Mouse (Mus musculus) heart, embryonic 11.5 days (tissue): ENCODE results near the gene AL607142.1. TPM values are rescaled to one million over a fixed set of nuclear protein-coding genes. Genes with fewer than 3 reads are reported as not detected.

Source experiments
- ATAC-seq: fragments of 200-750 bp; cut with Nextera tagmentation; replicated peaks from 2 replicates; pipeline ENCODE4 v1.8.0; 2017; ENCODE audit warnings: moderate library complexity; ENCODE audit not compliant: insufficient number of reproducible peaks, low FRiP score, low TSS enrichment
- H3K27ac ChIP-seq: fragments of 300-500 bp; sonication (generic); 2 replicates; pipeline ENCODE4 v1.5.1; 2014; ENCODE audit warnings: mild to moderate bottlenecking, low read depth, low read length
- H3K27me3 ChIP-seq: fragments of 300-500 bp; sonication (generic); 2 replicates; pipeline ENCODE4 v1.6.1; 2014; ENCODE audit warnings: mild to moderate bottlenecking, low read length, mixed read lengths; ENCODE audit not compliant: control insufficient read depth, insufficient read depth
- H3K36me3 ChIP-seq: fragments of 300-500 bp; sonication (generic); 2 replicates; pipeline ENCODE4 v1.6.1; 2014; ENCODE audit warnings: mild to moderate bottlenecking, low read length, moderate library complexity, mixed read lengths; ENCODE audit not compliant: control insufficient read depth, insufficient read depth
- H3K4me1 ChIP-seq: fragments of 300-500 bp; sonication (generic); 2 replicates; pipeline ENCODE4 v1.6.1; 2014; ENCODE audit warnings: low read length; ENCODE audit not compliant: control insufficient read depth, insufficient read depth
- H3K4me2 ChIP-seq: fragments of 300-500 bp; sonication (generic); 2 replicates; pipeline ENCODE4 v1.6.1; 2014; ENCODE audit warnings: mild to moderate bottlenecking, moderate library complexity
- H3K4me3 ChIP-seq: fragments of 300-500 bp; sonication (generic); 2 replicates; pipeline ENCODE4 v1.5.1; 2014; ENCODE audit warnings: low read depth, low read length
- H3K9ac ChIP-seq: fragments of 300-500 bp; sonication (generic); 2 replicates; pipeline ENCODE4 v1.6.1; 2014; ENCODE audit warnings: mild to moderate bottlenecking, low read depth, low read length, moderate library complexity
- H3K9me3 ChIP-seq: fragments of 300-500 bp; sonication (generic); replicated peaks from 2 replicates; pipeline ENCODE4 v1.6.1; 2016; ENCODE audit warnings: low read length; ENCODE audit not compliant: control insufficient read depth
- WGBS: fragments of 180-500 bp; shearing (Covaris S2); extraction: QIAGEN DNeasy Blood & Tissue Kit; methylation state at CpG from one replicate; pipeline ENCODE4 v1.1.7; 2014; ENCODE audit not compliant: insufficient replicate concordance; 5-methylcytosine and 5-hydroxymethylcytosine counted together
- polyA plus RNA-seq: library from polyadenylated mRNA; unstranded; fragments of >200 nt; fragmentation: Nextera tagmentation; extraction: Ambion mirVana; gene quantifications from 2 replicates; pipeline ENCODE4 v1.2.1, GENCODE M21; 2014

The AL607142.1 gene
- polyA plus RNA-seq, 1 experiment from 2014 or later, result not detected

DNA sequence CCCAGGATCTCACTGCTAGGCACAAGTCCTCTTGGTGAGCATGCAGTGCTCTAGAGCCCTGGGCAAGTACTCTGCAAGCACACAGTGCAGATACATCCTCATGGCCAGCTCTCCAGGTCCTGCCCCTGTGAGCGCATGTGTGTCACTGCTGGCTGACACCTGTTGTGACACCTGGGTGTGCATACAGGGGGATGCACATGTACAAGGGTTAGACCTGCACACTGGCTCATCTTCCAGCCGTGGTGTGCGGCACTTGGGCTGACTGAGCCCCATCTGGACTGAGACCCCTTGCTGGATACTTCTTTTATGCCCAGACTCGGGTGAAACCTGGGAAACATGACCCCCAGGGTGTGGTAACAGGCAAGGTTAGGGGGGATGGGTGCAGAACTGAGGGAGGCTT lies 16.5 kb upstream of the AL607142.1 start:
- H3K4me3 ChIP-seq, result no peak overlapping the region
- no peak overlapping the region for H3K4me2 ChIP-seq
- H3K9me3 ChIP-seq, result no peaks in the 10 kb centered on the region
- no peaks in the 10 kb centered on the region for H3K27me3 ChIP-seq
- no peak for ATAC-seq
- no peak overlapping the region for H3K27ac ChIP-seq
- WGBS, result 76% methylated on average over 4 of the region's 4 CpGs
- no peak overlapping the region for H3K9ac ChIP-seq
- peaks cover 12% of the 10 kb centered on the region for H3K4me1 ChIP-seq
- H3K36me3 ChIP-seq, result no peaks in the 10 kb centered on the region

DNA sequence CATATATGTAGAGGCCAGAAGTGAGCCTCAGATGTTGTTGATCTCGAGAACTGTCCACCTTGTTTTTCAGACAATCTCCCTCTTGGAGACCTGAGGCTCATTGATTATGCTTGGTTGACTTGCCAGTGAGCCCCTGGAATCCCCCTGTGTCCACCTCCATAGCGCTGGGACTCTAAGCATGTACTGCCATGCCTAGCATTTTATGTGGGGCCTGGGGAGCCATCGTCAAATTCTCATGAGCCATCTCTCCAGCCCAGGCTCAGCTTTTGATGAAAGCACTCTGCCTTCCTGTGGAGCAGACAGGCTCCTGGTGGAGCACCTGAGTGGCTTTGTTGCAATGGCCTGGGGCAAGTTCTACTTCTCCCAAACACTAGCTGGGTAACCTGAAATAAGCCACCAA lies 14.9 kb upstream of the AL607142.1 start:
- Histone ChIP-seq H3K9ac (no peak overlapping the region), H3K4me1 (peaks cover 12% of the 10 kb centered on the region)
- 85% methylated on average over 3 of the region's 3 CpGs for WGBS

DNA sequence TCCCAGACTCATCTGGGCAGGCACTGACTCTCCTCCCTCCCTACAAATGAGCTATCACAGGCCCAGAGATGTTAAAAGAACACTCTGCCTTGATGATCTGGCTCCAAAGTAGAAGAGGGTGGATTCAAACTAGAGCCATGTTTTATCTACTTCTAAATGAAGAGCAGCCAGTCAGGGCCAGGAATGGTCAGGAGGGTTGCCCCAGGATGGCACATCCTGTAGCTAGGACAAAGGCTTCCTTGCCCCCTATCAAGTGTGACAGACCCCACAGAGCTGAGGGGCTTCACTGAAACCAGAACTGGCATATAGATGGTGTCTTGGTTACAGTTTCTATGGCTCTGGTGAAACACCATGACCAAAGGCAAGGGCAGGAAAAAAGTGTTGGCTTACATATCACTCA lies 12.3 kb upstream of the AL607142.1 start:
- H3K9ac ChIP-seq, result no peak overlapping the region
- no peaks in the 10 kb centered on the region for H3K9me3 ChIP-seq
- H3K4me3 ChIP-seq, result no peak overlapping the region
- no peak overlapping the region for H3K27ac ChIP-seq
- H3K4me2 ChIP-seq, result no peak overlapping the region
- no peaks in the 10 kb centered on the region for H3K36me3 ChIP-seq
- ATAC-seq, result no peak
- H3K4me1 ChIP-seq, result 0 out of 2 replicates have a peak, but pooled peaks cover 2% of the 10 kb centered on the region
- no peaks in the 10 kb centered on the region for H3K27me3 ChIP-seq

More for the DNA sequence above, 14.9 kb upstream of the AL607142.1 start:
- Histone ChIP-seq H3K27ac (no peak overlapping the region), H3K4me3 (no peak overlapping the region), H3K36me3 (no peaks in the 10 kb centered on the region), H3K9me3 (no peaks in the 10 kb centered on the region), H3K27me3 (no peaks in the 10 kb centered on the region), H3K4me2 (no peak overlapping the region)
- no peak for ATAC-seq

DNA sequence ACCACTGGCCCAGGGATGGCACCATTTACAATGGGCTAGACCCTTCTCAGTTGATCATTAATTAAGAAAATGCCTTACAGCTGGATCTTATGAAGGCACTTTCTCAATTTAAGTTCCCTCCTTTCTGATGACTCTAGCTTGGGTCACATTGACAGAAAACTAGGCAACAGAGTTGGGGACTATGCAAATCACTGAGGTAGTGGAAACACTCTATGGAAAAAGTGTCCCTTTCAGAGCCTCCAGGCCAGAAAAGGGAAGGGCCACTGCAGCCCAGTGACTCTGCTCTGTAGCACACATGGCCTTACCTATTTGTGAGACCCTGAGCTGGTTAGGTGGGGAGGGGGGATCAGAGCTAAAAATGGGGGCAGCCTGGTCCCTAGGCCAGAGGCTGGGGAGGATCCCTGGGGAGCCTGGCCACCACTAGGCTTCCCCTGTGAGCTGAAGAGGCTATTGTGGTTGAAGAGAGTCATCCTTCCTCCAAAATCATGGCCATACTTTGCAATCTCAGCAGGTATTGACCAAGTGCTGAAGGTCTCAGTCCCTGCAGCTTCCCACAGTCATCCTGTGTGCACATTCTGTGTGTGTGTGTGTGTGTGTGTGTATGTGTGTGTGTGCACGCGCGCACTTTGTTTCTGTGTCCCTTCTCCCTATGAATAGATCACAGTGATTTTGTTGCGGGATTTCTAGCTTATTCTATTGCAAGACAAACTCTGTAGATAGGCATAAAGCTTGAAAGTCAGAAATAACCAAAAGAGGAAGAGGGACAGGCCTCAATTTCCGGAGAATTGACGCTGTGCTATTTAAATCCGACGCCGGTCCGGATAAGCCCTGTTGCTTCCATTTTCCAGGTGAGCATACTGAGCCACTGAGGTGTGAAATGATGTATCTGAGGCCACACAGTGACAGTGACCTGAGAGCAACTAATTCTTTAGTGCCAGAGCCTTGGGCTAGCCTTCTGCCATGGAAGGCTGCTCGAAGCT lies 11.5 kb upstream of the AL607142.1 start:
- H3K4me1 ChIP-seq, result no peaks in the 10 kb centered on the region
- no peaks in the 10 kb centered on the region for H3K9me3 ChIP-seq
- no peaks in the 10 kb centered on the region for H3K27me3 ChIP-seq
- H3K4me2 ChIP-seq, result no peak overlapping the region
- no peak overlapping the region for H3K4me3 ChIP-seq
- WGBS, result 81% methylated on average over 11 of the region's 11 CpGs
- H3K36me3 ChIP-seq, result no peaks in the 10 kb centered on the region
- no peak overlapping the region for H3K9ac ChIP-seq
- no peak for ATAC-seq
- H3K27ac ChIP-seq, result no peak overlapping the region

DNA sequence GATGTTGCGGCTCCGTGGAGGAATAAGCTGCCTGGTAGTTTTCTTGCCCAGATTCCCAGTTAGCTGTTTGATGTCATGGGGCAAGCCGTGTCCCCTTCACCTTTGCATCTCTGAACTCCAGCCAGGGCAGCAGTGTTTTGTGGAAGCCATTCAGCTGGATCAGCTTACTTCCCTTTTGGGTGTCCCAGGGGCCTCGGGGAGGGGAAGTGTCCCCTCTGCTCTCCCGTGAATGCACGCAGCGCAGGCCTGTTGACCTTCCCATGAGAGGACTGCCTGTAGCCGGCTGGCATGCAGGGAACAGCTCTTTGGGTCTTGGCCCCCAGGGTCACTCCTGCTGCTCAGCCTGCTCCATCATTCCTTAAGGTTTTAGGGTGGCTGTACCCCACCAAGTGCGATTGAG lies 10.7 kb upstream of the AL607142.1 start:
- Histone ChIP-seq H3K4me3 (no peak overlapping the region), H3K4me1 (no peaks in the 10 kb centered on the region), H3K27ac (no peak overlapping the region), H3K9ac (no peak overlapping the region), H3K27me3 (no peaks in the 10 kb centered on the region), H3K4me2 (no peak overlapping the region), H3K36me3 (no peaks in the 10 kb centered on the region), H3K9me3 (no peaks in the 10 kb centered on the region)
- no peak for ATAC-seq
- 72% methylated on average over 9 of the region's 9 CpGs for WGBS

DNA sequence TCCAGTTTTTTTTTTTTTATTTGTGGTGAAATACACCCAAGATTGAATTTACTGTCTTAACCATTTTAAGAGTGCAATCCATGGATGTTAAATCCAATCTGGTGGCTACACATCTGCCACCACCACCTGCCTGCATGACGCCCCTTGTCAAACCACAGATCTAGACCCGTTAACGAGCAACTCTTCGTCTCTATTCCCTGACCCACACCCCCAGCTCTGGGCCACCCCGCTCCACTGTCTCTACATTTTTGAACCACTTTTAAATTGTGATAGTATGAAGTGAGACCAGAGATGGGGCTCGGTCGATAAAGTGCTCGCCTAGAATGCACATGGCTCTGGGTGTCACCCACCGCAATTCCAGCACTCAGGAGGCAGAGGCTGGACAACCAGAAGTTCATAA lies 8.3 kb upstream of the AL607142.1 start:
- Histone ChIP-seq H3K4me2 (no peak overlapping the region), H3K9ac (no peak overlapping the region), H3K4me1 (no peaks in the 10 kb centered on the region), H3K27ac (no peak overlapping the region), H3K9me3 (no peaks in the 10 kb centered on the region), H3K36me3 (no peaks in the 10 kb centered on the region), H3K4me3 (no peak overlapping the region), H3K27me3 (0 out of 2 replicates have a peak, but pooled peaks cover 2% of the 10 kb centered on the region)
- 89% methylated on average over 9 of the region's 9 CpGs for WGBS
- ATAC-seq, result no peak

DNA sequence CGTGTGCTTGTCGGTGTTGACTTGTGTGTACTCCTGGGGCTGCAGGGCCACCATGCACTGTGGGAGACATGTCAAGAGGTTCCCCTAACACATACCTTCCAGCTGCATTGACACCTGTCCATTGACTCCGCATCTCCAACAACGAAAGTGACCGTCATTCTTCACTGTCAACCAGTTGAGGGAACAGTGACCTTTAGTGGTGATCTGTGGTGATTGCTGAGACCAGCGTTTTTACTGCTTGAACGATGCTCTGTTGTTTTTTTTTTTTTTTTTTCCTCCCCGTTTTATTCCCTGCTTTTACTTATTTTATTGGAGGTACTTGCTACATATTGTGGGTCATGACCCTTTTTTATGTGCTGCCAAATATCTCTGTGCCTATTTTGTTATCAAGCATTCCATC lies 7.3 kb upstream of the AL607142.1 start:
- Histone ChIP-seq H3K4me3 (no peak overlapping the region), H3K4me1 (no peaks in the 10 kb centered on the region), H3K27ac (no peak overlapping the region), H3K36me3 (no peaks in the 10 kb centered on the region), H3K4me2 (no peak overlapping the region), H3K9me3 (no peaks in the 10 kb centered on the region), H3K27me3 (0 out of 2 replicates have a peak, but pooled peaks cover 2% of the 10 kb centered on the region), H3K9ac (no peak overlapping the region)
- ATAC-seq, result no peak
- WGBS, result 77% methylated on average over 8 of the region's 8 CpGs

DNA sequence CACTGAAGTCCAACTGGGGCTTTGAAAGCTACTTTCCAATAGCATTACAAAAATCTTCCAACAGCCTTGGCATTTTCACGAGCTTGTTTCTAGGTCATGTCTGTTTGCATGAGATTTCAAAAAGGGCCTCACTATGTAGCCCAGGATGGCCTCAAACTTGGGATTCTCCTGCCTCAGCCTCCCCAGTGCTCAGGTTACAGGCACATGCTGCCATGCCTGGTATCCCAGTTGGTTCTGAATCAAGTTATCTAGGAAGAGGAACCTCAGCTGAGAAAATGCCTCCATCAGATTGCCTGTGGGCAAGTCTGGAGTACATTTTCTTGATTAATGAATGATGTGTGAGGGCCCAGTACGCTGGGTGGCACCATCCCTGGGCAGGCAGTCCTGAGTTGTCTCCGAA lies 6.6 kb upstream of the AL607142.1 start:
- no peaks in the 10 kb centered on the region for H3K4me1 ChIP-seq
- H3K9me3 ChIP-seq, result no peaks in the 10 kb centered on the region
- H3K27me3 ChIP-seq, result 0 out of 2 replicates have a peak, but pooled peaks cover 2% of the 10 kb centered on the region
- H3K36me3 ChIP-seq, result no peaks in the 10 kb centered on the region
- no peak overlapping the region for H3K9ac ChIP-seq
- ATAC-seq, result no peak
- H3K4me3 ChIP-seq, result no peak overlapping the region
- H3K27ac ChIP-seq, result no peak overlapping the region
- WGBS, result 80% methylated on average over 3 of the region's 3 CpGs
- no peak overlapping the region for H3K4me2 ChIP-seq

DNA sequence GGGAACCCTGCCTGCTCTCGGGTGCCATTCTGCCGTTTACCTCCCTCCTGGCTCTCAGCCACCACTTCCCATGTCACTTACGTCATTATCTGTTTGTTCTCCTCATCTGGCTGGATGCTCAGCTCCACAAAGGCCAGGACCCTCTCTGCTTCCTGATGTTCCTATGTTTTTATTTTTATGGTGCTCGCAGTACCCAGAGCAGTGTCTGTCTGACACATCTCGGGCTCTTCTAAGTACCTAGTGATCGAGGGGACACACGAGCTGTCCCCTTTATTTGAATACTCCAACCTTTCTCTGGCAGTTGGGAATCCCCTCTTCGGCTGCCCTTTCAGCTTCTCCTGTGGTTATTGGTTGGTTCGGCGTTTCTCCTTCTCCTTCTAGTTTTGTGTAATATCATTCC lies 6.0 kb upstream of the AL607142.1 start:
- no peak overlapping the region for H3K4me2 ChIP-seq
- H3K27me3 ChIP-seq, result 0 out of 2 replicates have a peak, but pooled peaks cover 2% of the 10 kb centered on the region
- no peaks in the 10 kb centered on the region for H3K9me3 ChIP-seq
- H3K4me1 ChIP-seq, result no peaks in the 10 kb centered on the region
- no peak for ATAC-seq
- no peak overlapping the region for H3K27ac ChIP-seq
- no peak overlapping the region for H3K4me3 ChIP-seq
- no peaks in the 10 kb centered on the region for H3K36me3 ChIP-seq
- 71% methylated on average over 10 of the region's 10 CpGs for WGBS
- H3K9ac ChIP-seq, result no peak overlapping the region
